Mouse (Mus musculus): Measurements from ENCODE around the gene Slc26a11. TPM values are rescaled to one million over a fixed set of nuclear protein-coding genes. Genes with fewer than 3 reads are reported as not detected.

The Slc26a11 gene
- polyA plus RNA-seq (2015; fragmentation: Illumina TruSeq; extraction: RNeasy Lipid Tissue Mini Kit (QIAGEN cat#74804); ENCODE audit: insufficient read depth, low read depth, low replicate concordance), result 1.8 TPM

GRCm38 (mm10) chr11:119355443-119356385 is at the start of gene Slc26a11, which contains the start of gene Sgsh:
Gene Slc26a11, plus strand, starts transcription at chr11:119355557.
Gene Sgsh, minus strand, starts transcription at chr11:119355536.

DNA sequence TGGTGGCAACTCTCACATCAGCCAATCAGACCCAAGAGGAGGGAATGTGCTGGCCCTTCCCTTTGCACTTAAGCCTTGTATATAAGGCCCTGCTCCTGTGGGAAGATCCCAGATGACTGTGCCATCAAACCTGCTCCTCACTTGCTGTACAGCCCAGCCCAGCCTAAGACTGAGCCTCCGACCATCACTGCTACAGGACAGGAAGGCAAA is 47.8 kb upstream of the Slc26a11 start, which contains the start of gene Card14:
Gene Card14, plus strand, starts transcription at position 111 of the 210 bp plus-strand sequence.

DNA sequence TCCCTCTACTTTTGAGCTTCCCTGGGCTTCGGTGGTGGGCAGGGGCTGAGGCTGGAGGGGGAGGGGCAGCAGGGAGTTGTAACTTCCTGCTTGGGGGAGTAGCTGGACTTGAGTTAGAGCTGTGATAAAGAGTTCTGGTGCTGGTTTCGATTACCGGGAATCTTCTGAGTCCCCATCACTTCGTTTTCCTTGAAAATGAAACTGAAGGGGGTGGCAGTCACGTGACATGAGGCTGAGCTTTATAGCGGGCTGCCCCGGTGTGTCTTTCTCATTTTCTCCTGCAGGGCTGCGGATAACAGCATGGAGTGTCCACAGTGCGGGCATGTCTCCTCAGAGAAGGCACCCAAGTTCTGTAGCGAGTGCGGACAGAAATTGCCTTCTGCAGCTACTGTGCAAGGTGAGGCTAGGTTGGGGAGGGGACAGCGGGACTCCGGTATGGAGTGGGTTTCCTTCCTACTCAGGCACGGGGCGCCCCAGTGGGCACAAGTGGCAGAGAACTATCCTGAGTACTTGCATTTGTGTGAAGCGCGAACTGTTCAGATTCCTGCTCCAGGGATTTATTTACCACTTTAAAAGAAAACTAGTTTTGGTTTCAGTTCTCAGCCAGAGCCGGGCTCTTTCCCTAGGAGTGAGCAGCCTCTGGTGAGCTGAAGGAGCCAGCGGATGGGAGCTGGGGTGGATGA is 37.6 kb downstream of the Slc26a11 start, which contains the start of gene Rnf213:
Gene Rnf213, plus strand, starts transcription at position 301 of the 683 bp plus-strand sequence.

Other genes starting within 250 kb of the Slc26a11 start
- 5.1 TPM for gene Tbc1d16, start 127.1 kb upstream of the Slc26a11 start, polyA plus RNA-seq (2015; fragmentation: Illumina TruSeq; extraction: RNeasy Lipid Tissue Mini Kit (QIAGEN cat#74804); ENCODE audit: insufficient read depth, low read depth, low replicate concordance)
- not detected for gene Ccdc40, start 127.0 kb upstream of the Slc26a11 start, polyA plus RNA-seq (2015; fragmentation: Illumina TruSeq; extraction: RNeasy Lipid Tissue Mini Kit (QIAGEN cat#74804); ENCODE audit: insufficient read depth, low read depth, low replicate concordance)
- 16.5 TPM for gene Gaa, start 87.7 kb upstream of the Slc26a11 start, polyA plus RNA-seq (2015; fragmentation: Illumina TruSeq; extraction: RNeasy Lipid Tissue Mini Kit (QIAGEN cat#74804); ENCODE audit: insufficient read depth, low read depth, low replicate concordance)
- gene Eif4a3, start 55.5 kb upstream of the Slc26a11 start, polyA plus RNA-seq (2015; fragmentation: Illumina TruSeq; extraction: RNeasy Lipid Tissue Mini Kit (QIAGEN cat#74804); ENCODE audit: insufficient read depth, low read depth, low replicate concordance), result 29.3 TPM
- gene Card14, start 47.8 kb upstream of the Slc26a11 start, polyA plus RNA-seq (2015; fragmentation: Illumina TruSeq; extraction: RNeasy Lipid Tissue Mini Kit (QIAGEN cat#74804); ENCODE audit: insufficient read depth, low read depth, low replicate concordance), result not detected
- gene Sgsh, start within 50 bp of the Slc26a11 start, polyA plus RNA-seq (2015; fragmentation: Illumina TruSeq; extraction: RNeasy Lipid Tissue Mini Kit (QIAGEN cat#74804); ENCODE audit: insufficient read depth, low read depth, low replicate concordance), result 2.6 TPM
- gene Rnf213, start 37.5 kb downstream of the Slc26a11 start, polyA plus RNA-seq (2015; fragmentation: Illumina TruSeq; extraction: RNeasy Lipid Tissue Mini Kit (QIAGEN cat#74804); ENCODE audit: insufficient read depth, low read depth, low replicate concordance), result 14.9 TPM
- 3.1 TPM for gene Endov, start 135.8 kb downstream of the Slc26a11 start, polyA plus RNA-seq (2015; fragmentation: Illumina TruSeq; extraction: RNeasy Lipid Tissue Mini Kit (QIAGEN cat#74804); ENCODE audit: insufficient read depth, low read depth, low replicate concordance)
- 0.59 TPM for gene Nptx1, start 192.2 kb downstream of the Slc26a11 start, polyA plus RNA-seq (2015; fragmentation: Illumina TruSeq; extraction: RNeasy Lipid Tissue Mini Kit (QIAGEN cat#74804); ENCODE audit: insufficient read depth, low read depth, low replicate concordance)
- 3.1 TPM for gene Rptor, start 247.3 kb downstream of the Slc26a11 start, polyA plus RNA-seq (2015; fragmentation: Illumina TruSeq; extraction: RNeasy Lipid Tissue Mini Kit (QIAGEN cat#74804); ENCODE audit: insufficient read depth, low read depth, low replicate concordance)